Mouse (Mus musculus) common myeloid progenitor, adult 5-6 weeks (primary cell): ENCODE measurements at regions not wholly inside any gene's neighbourhood (a gene's known extent, or its start where the extent isn't known, plus 50 kb on each side); places are given as distances from the start of the nearest gene placed in this dataset.

Experiments
- ATAC-seq: replicated peaks from 2 replicates; pipeline ENCODE4 v1.8.0; 2016; ENCODE audit warnings: low read depth, mild to moderate bottlenecking, moderate TSS enrichment, inconsistent platforms; ENCODE audit not compliant: poor library complexity, severe bottlenecking

DNA sequence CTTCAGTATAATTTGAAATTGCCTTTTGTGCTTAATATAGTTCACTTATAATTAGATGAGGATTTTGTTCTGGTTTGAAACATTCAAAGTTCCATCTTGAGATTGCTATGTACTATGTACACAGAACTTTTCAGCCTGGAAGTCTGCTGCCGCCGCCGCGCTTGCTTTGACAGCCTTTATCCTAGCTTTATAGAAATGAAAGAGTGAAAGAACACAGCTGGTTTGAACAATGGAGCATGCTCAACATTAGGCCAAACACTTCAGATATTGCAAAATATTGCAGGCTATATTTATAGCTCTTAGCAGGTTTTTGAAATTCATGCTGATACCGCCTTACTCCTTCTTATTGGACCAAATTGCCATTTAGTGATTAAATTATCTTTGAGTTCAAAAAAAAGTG is 305.1 kb upstream of the Prkd1 start:
- no peak for ATAC-seq

DNA sequence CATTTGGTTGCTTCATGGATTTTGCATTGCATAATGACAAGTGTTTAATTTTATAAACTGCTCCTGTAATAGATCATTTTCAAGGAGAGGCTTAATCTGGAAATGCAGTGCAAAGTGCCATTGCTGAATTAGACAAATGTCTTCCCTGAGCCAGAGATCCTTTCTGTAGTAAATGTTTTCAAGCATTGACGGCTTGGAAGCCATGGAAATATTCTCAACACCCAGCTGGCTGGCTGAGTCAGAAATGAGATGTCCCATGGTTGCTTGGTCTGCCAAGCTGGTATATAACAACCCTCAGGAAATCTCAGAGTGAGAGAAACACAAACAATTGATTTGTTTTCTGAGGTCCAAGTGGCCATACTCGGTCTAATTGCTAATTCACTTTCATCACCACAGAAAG is 298.1 kb upstream of the Prkd1 start:
- no peak for ATAC-seq

DNA sequence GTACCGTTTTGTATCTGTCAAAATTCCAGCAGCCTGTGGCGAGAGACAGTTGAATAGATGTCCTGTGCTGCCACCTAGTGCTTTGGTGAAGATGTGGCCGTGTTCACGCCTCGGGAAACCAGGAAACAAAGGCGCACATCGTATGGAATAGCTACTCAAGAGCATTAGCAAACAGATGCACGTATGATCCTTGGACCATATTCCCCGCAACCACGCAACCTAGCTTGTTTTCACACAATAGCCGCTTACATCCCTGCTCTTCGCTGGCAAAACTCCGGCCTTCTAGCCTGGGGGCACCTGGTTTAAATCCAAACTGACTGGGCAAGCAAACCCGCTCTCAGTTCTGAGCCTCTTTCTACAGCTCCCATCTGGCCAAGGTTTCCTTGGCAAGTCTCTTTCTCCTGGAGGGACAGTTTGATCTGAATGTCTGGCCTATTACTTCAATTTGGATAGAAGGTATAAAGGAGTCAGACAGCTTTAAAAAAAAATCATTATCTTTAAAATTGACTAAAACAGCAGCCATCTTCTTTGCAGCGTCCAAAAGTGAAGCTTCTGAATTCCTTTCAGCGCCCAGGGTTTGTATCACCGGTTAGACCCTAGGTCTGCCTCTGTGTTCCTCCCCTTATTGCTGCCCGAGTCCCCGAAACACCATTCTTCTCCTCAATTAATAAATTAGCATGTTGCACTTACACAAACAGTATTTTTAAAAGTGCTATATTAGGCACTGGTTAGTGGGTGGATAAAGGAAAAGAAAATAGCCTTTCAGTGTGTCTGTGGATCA is 295.0 kb upstream of the Prkd1 start:
- ATAC-seq = peak; percentile 79

DNA sequence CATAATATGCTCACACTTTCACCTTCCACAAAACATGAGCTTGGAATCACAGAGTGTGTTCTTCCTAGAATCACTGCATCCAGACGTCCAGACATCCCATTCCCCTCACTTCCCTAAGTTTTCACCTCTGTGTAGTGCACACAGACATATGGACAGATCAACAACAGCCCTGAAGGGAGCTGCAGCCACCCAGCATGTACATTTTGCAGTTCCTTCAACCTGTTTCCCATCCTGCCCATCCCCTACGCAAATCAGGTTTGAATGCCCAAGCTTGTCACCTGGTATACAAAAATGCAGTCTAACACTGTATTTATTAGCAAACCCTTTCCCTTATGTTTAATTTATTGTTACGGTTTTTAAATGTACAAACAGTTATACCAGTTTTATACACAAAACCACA is 294.4 kb upstream of the Prkd1 start:
- ATAC-seq = no peak

DNA sequence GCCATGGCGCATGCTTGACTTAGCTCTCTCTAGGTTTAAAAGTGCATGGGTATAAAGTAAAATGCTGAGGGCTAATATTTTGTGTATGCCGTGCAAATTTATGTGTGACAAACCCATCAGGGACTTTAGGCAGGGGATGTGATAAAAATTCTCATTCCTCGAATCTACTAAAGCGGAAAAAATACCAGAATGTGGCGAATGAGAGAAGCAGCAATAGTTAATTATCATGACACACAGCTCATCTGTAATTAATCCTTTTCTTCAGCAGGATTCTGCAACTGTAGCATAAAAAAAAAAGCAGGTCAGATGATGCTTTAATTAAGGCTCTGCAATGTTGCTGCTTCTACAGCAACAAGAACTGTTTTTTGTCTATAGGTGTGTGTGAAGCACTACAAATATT is 286.6 kb upstream of the Prkd1 start:
- no peak for ATAC-seq

DNA sequence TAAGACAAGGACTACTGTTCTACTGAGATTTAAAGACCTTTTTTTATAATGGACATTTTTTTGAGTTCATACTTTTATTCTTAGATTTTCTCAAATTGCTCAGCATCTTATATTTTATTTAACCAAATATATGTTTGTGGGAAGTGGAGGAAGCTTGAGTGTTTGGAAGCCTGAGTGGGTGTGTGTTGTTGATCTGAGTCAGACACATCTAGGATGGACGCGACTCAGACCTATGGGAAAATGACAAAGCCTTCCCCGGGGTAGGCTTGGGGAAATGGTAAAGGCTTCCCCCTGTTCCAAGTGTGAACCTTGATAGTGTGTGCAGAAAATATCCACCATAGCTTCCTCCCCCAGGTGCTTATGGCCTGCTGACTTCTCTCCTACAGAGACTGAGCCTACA is 283.6 kb upstream of the Prkd1 start:
- ATAC-seq = no peak

DNA sequence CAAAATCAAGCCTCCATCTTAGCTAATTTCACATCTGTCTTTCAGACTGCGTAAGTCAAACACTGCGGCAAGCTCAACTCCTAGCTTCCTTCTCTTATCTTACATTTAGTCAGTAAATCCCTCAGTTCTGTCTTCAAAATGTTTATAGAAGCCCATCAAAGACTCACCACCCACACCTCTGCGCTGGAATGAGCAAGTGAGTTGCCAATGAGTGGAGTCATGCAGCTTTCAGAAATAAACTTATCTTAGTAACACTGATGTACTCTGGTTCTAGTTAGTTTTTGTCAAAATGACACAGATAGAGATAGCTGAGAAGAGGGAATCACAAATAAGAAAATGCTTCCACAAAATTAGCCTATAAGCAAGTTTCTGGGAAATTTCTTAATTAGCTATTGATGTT is 280.7 kb upstream of the Prkd1 start:
- no peak for ATAC-seq

DNA sequence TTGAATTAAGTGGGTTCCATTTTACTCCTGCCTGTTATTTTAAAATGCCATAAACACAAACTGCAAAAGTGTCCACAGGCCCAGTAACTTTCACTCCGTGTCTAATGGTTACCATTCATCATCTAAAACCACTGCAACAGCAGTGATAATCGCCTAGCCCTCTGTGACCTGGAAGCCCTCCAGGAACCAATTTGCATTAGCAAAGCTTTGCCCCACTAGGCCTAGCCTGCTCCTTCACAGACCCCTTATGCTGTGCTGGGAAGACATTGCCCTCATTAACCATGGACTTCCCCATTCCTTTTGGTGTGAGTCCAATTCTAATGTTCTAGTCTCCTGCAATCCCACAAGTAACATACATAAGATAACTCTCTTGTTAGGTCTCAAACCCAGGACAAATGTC is 277.3 kb upstream of the Prkd1 start:
- no peak for ATAC-seq

DNA sequence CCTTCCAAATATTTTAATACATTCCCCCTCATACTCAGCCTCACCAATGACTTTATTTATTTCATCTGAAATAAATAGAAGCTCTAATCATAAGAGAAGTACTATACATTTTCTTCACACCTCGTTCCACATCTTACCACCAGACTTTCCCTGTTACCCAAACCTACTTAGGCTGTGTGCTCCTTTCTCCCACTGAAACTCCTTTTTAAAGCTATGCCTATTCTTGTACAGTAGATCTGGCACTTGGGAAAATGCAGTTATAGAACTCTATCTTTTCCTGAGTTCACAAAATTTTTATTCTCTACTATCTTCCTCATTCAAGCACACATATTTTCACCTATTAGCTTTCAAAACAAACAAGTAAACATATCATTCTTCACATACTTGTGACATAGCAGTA is 272.8 kb upstream of the Prkd1 start:
- ATAC-seq = no peak

DNA sequence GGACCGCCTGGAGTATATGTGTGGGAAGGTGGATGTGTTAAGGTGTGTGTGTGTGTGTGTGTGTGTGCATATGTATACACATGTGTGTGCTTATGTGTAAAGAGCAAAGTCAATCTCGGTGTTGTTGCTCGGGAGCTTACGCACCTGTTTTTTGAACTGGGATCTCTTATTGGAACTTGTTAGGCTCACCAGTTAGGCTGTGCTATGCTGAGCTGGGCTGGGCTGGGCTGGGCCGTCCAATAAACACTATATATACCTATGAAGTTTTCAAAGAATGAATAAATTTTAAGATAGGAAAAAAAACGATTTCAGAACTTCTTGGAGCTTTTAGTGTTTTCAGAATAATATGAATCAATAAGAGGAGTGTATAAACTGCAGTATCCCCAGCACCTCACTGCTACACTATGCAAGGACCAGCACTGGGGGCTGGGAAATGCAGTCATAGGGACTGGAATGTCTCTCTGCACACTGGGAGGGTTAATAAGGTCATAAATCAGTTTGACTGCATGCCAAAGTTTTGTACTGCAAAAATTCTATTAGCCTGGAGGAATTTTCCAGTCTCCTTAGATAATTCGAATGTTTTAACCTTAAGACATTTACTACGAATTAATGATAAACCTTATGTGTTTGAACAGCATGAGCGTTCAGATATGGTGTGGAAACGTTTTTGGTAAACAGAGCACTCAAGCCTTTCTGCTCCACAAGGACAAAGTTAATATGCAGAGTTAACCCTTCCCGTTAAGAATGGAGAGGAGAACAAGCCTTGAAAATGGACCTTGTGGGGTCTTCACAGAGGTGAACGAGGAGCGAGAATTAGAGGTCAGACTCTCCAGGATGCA is 250.9 kb upstream of the Prkd1 start:
- no peak for ATAC-seq

DNA sequence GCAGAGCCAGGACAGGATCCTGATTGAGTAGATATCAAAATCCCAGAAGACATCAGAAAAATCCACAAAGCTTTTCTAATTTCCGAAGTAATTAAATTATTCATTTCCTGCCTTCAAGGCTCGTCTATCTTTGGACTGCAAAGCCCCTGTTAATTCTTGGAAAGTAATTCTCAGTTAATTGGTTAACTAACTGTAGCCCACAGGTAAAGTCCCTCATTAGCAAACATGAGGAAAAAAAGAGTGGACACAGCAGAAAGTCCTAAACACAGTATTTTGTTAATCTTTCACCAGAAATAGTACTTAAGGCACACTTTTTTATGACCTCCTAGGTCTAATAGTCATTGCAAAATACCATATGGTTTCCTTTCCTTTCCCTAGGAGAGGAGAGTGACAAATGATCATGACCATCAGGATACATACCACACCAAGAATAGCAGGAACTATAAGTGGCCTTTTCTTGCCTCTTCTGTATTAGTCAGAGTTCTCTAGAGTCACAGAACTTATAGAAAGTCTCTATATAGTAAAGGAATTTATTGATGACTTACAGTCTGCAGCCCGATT is 248.8 kb upstream of the Prkd1 start:
- ATAC-seq = no peak

DNA sequence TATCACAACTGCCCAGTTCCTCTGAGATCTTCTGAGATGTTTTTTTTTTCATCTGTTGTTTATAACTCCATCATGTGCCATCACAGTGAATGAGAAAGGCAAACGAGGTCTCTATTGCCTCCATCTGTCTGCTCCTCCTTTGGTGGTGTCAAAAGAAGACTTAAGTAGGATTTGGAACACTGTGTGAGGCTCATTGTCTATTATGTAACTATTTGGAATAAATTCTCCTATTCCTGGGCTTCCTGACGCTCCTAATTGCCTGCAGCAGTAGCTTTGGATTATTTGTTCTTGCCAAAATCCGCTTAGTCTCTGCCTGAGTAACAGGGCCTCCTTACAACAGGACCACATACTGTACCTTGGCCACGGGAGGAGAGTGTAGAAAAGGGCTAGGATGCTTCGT is 244.7 kb upstream of the Prkd1 start:
- ATAC-seq = no peak

DNA sequence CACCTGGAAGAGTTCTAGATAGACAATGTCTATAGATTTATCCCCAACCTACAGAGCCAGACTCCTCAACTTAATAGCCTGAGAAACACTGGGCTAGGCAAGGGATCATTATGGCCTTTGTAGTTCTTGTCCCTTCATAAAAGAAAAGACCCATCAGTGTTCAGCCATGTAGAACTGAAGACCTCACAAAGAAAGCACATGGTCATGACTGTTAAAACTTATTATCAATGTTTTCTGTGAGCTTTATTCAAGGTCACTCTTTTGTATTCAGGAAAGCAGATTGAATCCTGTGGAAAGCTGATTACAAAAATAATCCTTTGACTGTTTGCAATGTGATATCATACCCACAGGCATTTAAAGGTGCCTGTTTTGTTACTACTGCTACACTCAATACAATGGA is 226.9 kb upstream of the Prkd1 start:
- ATAC-seq = no peak

DNA sequence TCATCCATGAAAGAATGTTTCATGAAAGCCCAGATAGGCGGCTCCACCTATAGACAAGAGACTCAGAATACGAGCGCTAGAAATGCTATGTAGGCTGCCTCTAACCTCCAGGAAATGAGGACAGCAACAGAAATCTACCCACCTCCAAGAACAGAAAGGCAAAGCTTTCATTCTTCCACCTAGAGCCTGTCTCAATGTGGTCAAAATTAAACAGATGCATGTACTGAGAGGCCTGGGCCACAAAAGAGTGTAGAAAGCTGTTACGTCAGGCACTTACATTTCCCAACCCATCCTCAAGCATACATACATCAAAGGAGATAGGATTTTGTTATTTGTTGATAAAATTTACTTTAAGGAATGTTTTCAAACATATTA is 225.1 kb upstream of the Prkd1 start:
- no peak for ATAC-seq

DNA sequence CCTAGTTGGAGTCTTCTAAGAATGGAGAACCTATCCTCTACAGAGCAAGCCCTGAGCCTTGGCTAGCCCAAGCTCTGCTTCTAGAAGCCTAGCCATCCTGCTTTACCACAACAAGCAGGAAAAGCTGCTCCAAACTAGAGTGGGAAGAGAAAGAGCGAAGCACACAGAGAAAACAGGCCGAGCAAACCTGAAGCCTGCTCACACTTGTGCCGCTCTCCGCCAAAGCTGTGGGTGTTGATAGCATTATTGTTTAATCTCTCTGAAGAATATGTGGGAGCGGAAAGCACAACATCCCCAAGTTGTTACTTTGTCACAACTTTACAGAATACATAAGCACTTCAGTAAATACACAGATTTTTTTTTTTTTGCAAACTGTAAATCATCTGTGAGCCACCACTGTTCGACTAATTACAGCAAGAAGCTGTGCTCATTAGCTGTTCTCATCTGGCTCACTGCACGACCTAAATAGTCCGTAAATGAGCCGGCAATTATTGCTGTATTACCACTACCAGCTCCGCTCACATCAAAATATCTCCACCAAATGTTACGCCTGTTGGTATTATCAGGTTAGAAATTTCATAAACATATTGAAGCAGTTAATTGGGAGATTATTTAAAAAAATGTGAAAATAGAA is 224.6 kb upstream of the Prkd1 start:
- ATAC-seq = no peak

DNA sequence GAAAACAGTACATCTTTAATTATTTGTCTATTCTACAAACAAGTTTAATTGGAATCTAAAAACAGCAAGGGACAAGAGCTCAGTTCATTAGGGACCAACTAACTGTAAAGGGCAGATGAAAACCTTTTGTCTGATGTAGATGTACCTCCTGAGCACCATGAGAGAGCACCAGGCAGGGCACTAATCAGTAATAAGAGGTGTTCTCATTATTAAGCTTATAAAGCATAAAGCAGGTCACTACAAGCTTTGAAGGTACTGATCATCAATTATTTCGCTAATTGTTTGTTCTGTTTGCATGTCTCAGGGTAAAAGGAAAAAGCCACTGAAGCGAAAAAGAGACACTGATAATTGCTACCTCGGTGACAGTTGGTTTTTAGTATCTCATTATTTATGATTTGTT is 202.7 kb upstream of the Prkd1 start:
- ATAC-seq = no peak

DNA sequence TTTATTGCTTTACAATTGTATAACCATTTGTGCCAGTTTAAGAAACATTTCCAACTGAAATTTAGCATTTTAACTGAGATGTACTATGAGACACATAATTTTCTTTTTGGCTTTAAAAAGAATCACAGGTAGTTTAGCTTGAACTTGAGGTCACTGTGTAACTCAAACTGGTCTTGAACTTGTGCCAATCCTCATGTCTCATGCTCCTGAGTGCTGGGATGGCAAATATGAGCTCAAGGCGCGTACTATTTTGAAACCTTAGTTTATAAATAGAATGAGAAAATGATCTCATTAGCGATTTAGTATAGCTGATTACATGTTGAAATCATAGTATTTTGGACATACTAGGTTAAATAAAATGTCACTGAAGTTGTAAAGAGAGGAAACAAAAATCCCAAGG is 199.1 kb upstream of the Prkd1 start:
- ATAC-seq = no peak

DNA sequence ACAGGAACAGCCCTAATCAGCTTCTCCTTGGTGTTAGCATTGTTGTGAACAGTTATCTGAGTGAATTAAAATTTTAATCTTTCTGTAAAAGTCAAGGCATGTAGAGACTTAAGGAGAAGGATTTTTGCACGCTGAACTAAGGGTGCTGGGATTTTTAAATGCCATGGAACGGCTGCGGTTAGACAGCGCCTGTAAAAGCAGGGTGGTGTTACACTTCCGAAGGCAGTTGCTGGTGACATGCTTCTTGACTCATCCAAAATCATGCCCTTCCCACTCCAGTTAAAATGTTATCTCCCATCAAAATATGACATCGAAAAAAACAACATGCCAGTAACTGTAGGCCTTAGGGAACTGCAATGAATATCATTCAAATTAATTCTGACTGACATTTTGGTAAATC is 193.8 kb upstream of the Prkd1 start:
- ATAC-seq = no peak

DNA sequence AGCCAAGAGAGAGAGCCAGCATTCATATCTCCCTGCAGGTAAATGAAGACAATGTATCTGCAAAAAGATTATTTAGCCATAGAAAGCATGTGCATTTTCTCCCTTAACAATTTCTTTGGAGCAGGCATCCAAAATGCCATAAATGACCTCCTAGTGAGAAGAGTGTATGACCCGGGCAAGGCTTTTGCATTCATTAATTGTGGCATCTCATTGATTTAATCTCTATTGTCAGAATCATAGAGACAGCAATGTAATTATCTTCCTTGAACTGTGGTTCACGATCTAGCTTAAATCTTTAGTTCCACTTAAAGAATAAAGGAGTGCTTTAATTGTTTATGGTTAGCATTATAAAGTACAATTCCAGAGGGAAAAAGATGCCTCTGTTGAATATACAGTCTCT is 190.5 kb upstream of the Prkd1 start:
- no peak for ATAC-seq

DNA sequence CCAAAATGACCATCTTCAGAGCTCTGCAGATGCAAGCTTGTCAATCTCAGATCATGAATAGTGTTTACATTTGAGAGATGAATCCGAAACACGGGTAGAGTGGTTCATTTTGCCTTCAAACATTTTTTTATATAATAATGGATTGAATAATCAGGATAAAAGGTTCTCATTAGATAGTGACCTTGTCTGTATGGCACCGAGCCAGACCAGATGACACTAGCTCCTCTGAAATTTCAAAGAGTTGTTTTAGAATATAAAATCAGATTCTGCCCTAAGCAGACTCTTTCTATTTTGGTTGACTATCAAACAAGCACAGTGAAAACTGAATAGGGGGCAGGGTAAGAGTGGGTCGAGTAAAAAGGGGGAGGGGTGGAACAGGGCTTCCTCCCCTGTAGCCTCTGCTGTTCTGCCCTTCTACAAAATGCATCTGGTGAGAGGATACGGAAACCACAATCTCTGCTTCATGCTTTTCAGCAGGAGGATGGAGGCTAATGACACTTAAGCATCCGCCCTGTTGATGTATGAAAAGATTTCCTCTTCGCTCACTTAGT is 159.9 kb upstream of the Prkd1 start:
- ATAC-seq = no peak

DNA sequence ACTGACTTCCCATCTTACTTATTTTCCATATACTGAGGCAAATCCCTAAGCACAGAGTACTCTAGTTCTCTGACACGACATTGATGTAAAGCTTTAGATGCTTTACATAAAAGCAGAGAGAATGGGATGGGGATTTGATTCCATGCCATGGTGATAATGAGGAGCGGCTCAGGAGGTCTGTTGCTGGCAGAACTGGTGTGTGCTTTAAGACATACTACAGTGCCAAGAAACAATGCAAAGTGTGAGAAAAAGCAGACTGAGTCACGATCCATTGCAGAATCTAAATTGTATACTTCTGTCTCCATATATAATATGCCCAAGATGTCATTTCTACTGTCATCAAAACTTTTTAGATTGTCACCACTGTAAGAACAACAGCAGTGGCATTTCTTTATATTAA is 155.5 kb upstream of the Prkd1 start:
- no peak for ATAC-seq
